Mouse (Mus musculus) forebrain, embryonic 10.5 days (tissue): ENCODE measurements around the gene Dennd4a. TPM values are rescaled to one million over a fixed set of nuclear protein-coding genes. Genes with fewer than 3 reads are reported as not detected.
A peak's percentile ranks its signal among the peaks of the same experiment; 100 is the strongest.
"Not testable (repeated sequence)": the region's sequence is repeated elsewhere in the genome, so short reads cannot be mapped to it uniquely, and the experiment has no call there.

Source experiments
- DNase-seq: peaks from one replicate; pipeline ENCODE4 v3.0.0-alpha.2; 2017; ENCODE audit warnings: low spot score; ENCODE audit errors: extremely low spot score
- H3K27ac ChIP-seq: fragments of 300-500 bp; sonication (generic); 2 replicates; pipeline ENCODE4 v1.5.1; 2016; ENCODE audit warnings: mild to moderate bottlenecking
- H3K27me3 ChIP-seq: fragments of 300-500 bp; sonication (generic); 2 replicates; pipeline ENCODE4 v1.6.1; 2016; ENCODE audit warnings: mild to moderate bottlenecking; ENCODE audit not compliant: poor library complexity, severe bottlenecking
- H3K36me3 ChIP-seq: fragments of 300-500 bp; sonication (generic); replicated peaks from 2 replicates; pipeline ENCODE4 v1.6.1; 2016; ENCODE audit warnings: mild to moderate bottlenecking, moderate library complexity
- H3K4me1 ChIP-seq: fragments of 300-500 bp; sonication (generic); 2 replicates; pipeline ENCODE4 v1.6.1; 2016
- H3K4me3 ChIP-seq: fragments of 300-500 bp; sonication (generic); 2 replicates; pipeline ENCODE4 v1.5.1; 2016; ENCODE audit warnings: mild to moderate bottlenecking, moderate library complexity
- H3K9me3 ChIP-seq: fragments of 300-500 bp; sonication (generic); 2 replicates; pipeline ENCODE4 v1.6.1; 2016; ENCODE audit warnings: mild to moderate bottlenecking, moderate library complexity
- WGBS: fragments of 180-500 bp; shearing (Covaris S2); methylation state at CpG from one replicate; pipeline ENCODE4 v1.1.7; 2016; 5-methylcytosine and 5-hydroxymethylcytosine counted together
- polyA plus RNA-seq: library from polyadenylated mRNA; unstranded; fragments of >200 nt; fragmentation: Nextera tagmentation; extraction: Ambion mirVana; gene quantifications from 2 replicates; pipeline ENCODE4 v1.2.1, GENCODE M21; 2016

Dennd4a gene
- polyA plus RNA-seq, 1 experiment from 2014 or later: 10.2 TPM

GRCm38 (mm10) chr9:64807061-64807808 is 3.9 kb upstream of the Dennd4a start:
- Histone ChIP-seq H3K9me3 (no peaks in the 10 kb centered on the region), H3K4me1 (peaks cover 17% of the 10 kb centered on the region), H3K27ac (no peak overlapping the region), H3K27me3 (no peaks in the 10 kb centered on the region), H3K36me3 (no peaks in the 10 kb centered on the region), H3K4me3 (no peak overlapping the region)
- DNase-seq: no peak
- WGBS: 88% methylated on average over 14 of the region's 14 CpGs

- H3K36me3 ChIP-seq: no peaks in the 10 kb centered on the region
- H3K27me3 ChIP-seq: no peaks in the 10 kb centered on the region
- H3K4me3 ChIP-seq: no peak overlapping the region
- peaks cover 23% of the 10 kb centered on the region for H3K4me1 ChIP-seq
- DNase-seq: no peak
- no peak overlapping the region for H3K27ac ChIP-seq
- H3K9me3 ChIP-seq: no peaks in the 10 kb centered on the region
- 77% methylated on average over 3 of the region's 3 CpGs for WGBS
Observed at GRCm38 (mm10) chr9:64809851-64810250, 1.3 kb upstream of the Dennd4a start.

- DNase-seq: peak; percentile 73
- Histone ChIP-seq H3K9me3 (no peaks in the 10 kb centered on the region), H3K4me3 (peak overlapping the region; percentile 86), H3K27ac (peak overlapping the region; percentile 91), H3K27me3 (no peaks in the 10 kb centered on the region), H3K36me3 (no peaks in the 10 kb centered on the region), H3K4me1 (peaks cover 23% of the 10 kb centered on the region)
- WGBS: under 1% methylated on average over 59 of the region's 59 CpGs
Observed at GRCm38 (mm10) chr9:64811538-64812474, 666 bp downstream of the Dennd4a start.

GRCm38 (mm10) chr9:64812475-64812860 is 1.3 kb downstream of the Dennd4a start:
- no peak for DNase-seq
- Histone ChIP-seq H3K36me3 (no peaks in the 10 kb centered on the region), H3K27me3 (no peaks in the 10 kb centered on the region), H3K4me1 (peaks cover 23% of the 10 kb centered on the region), H3K9me3 (no peaks in the 10 kb centered on the region), H3K27ac (peak overlapping the region; percentile 91; the same call in 1 of the 2 replicates), H3K4me3 (peak overlapping the region; percentile 86)
- 33% methylated on average over 1 of the region's 1 CpGs for WGBS

GRCm38 (mm10) chr9:64814273-64814672 is 3.1 kb downstream of the Dennd4a start:
- Histone ChIP-seq H3K9me3 (no peaks in the 10 kb centered on the region), H3K4me3 (no peak overlapping the region), H3K4me1 (peaks cover 23% of the 10 kb centered on the region), H3K36me3 (no peaks in the 10 kb centered on the region), H3K27me3 (no peaks in the 10 kb centered on the region), H3K27ac (no peak overlapping the region)
- DNase-seq: no peak
- WGBS: 88% methylated on average over 6 of the region's 6 CpGs

- H3K36me3 ChIP-seq, H3K27me3 ChIP-seq, DNase-seq, H3K4me3 ChIP-seq, H3K9me3 ChIP-seq, H3K27ac ChIP-seq, H3K4me1 ChIP-seq: not testable (repeated sequence)
- 94% methylated on average over 4 of the region's 4 CpGs for WGBS
Observed at GRCm38 (mm10) chr9:64819686-64820085, 8.5 kb downstream of the Dennd4a start.

- H3K4me3 ChIP-seq: no peak overlapping the region
- H3K9me3 ChIP-seq: no peaks in the 10 kb centered on the region
- no peaks in the 10 kb centered on the region for H3K27me3 ChIP-seq
- 90% methylated on average over 3 of the region's 3 CpGs for WGBS
- no peak overlapping the region for H3K27ac ChIP-seq
- no peak for DNase-seq
- no peaks in the 10 kb centered on the region for H3K4me1 ChIP-seq
- no peaks in the 10 kb centered on the region for H3K36me3 ChIP-seq
Observed at GRCm38 (mm10) chr9:64820086-64820795, 9.1 kb downstream of the Dennd4a start.

- H3K4me3 ChIP-seq: no peak overlapping the region
- H3K4me1 ChIP-seq: no peaks in the 10 kb centered on the region
- DNase-seq: no peak
- no peaks in the 10 kb centered on the region for H3K36me3 ChIP-seq
- WGBS: 86% methylated on average over 7 of the region's 7 CpGs
- H3K27ac ChIP-seq: no peak overlapping the region
- H3K27me3 ChIP-seq: no peaks in the 10 kb centered on the region
- no peaks in the 10 kb centered on the region for H3K9me3 ChIP-seq
Observed at GRCm38 (mm10) chr9:64822235-64822634, 11.1 kb downstream of the Dennd4a start.

GRCm38 (mm10) chr9:64824389-64825008 is 13.4 kb downstream of the Dennd4a start:
- H3K27ac ChIP-seq: no peak overlapping the region
- no peaks in the 10 kb centered on the region for H3K36me3 ChIP-seq
- WGBS: 89% methylated on average over 5 of the region's 5 CpGs
- no peak for DNase-seq
- H3K4me1 ChIP-seq: no peaks in the 10 kb centered on the region
- H3K9me3 ChIP-seq: no peaks in the 10 kb centered on the region
- H3K4me3 ChIP-seq: no peak overlapping the region
- no peaks in the 10 kb centered on the region for H3K27me3 ChIP-seq

GRCm38 (mm10) chr9:64830092-64830618 is 19.0 kb downstream of the Dennd4a start:
- H3K4me1 ChIP-seq: no peaks in the 10 kb centered on the region
- H3K27me3 ChIP-seq: no peaks in the 10 kb centered on the region
- H3K27ac ChIP-seq: no peak overlapping the region
- H3K9me3 ChIP-seq: no peaks in the 10 kb centered on the region
- no peak overlapping the region for H3K4me3 ChIP-seq
- no peaks in the 10 kb centered on the region for H3K36me3 ChIP-seq
- no peak for DNase-seq
- 81% methylated on average over 6 of the region's 6 CpGs for WGBS

- DNase-seq: no peak
- 95% methylated on average over 7 of the region's 7 CpGs for WGBS
Observed at GRCm38 (mm10) chr9:64830641-64831040, 19.5 kb downstream of the Dennd4a start.

GRCm38 (mm10) chr9:64831760-64832159 is 20.6 kb downstream of the Dennd4a start:
- Histone ChIP-seq H3K27ac (no peak overlapping the region), H3K27me3 (no peaks in the 10 kb centered on the region), H3K4me1 (no peaks in the 10 kb centered on the region), H3K9me3 (no peaks in the 10 kb centered on the region), H3K36me3 (no peaks in the 10 kb centered on the region), H3K4me3 (no peak overlapping the region)
- DNase-seq: no peak
- 94% methylated on average over 2 of the region's 2 CpGs for WGBS

More at GRCm38 (mm10) chr9:64830641-64831040, 19.5 kb downstream of the Dennd4a start:
- Histone ChIP-seq H3K4me3 (no peak overlapping the region), H3K27ac (no peak overlapping the region), H3K4me1 (no peaks in the 10 kb centered on the region), H3K9me3 (no peaks in the 10 kb centered on the region), H3K27me3 (no peaks in the 10 kb centered on the region), H3K36me3 (no peaks in the 10 kb centered on the region)
